Mouse (Mus musculus) left cerebral cortex, adult 11 months (tissue): ENCODE data around the gene Depdc1b.

Source experiments
- DNase-seq: peaks from one replicate; pipeline ENCODE4 v3.0.0; 2022; ENCODE audit warnings: low spot score

Depdc1b gene

GRCm38 (mm10) chr13:108315702-108316486, at the start of gene Depdc1b:
Gene Depdc1b, plus strand, starts transcription at chr13:108316332.
- peak; percentile 88 for DNase-seq

- no peak for DNase-seq
Observed at GRCm38 (mm10) chr13:108267841-108268634, 48.1 kb upstream of the Depdc1b start.

GRCm38 (mm10) chr13:108271458-108272148, 44.5 kb upstream of the Depdc1b start:
- no peak for DNase-seq

GRCm38 (mm10) chr13:108272332-108272731, 43.8 kb upstream of the Depdc1b start:
- no peak for DNase-seq

- DNase-seq = no peak
Observed at GRCm38 (mm10) chr13:108273034-108273433, 43.1 kb upstream of the Depdc1b start.

- DNase-seq = no peak
Observed at GRCm38 (mm10) chr13:108273456-108273855, 42.7 kb upstream of the Depdc1b start.

GRCm38 (mm10) chr13:108276561-108276960, 39.6 kb upstream of the Depdc1b start:
- no peak for DNase-seq

- no peak for DNase-seq
Observed at GRCm38 (mm10) chr13:108277320-108277719, 38.8 kb upstream of the Depdc1b start.

GRCm38 (mm10) chr13:108278592-108278991, 37.5 kb upstream of the Depdc1b start:
- DNase-seq = no peak

- no peak for DNase-seq
Observed at GRCm38 (mm10) chr13:108284312-108284711, 31.8 kb upstream of the Depdc1b start.

GRCm38 (mm10) chr13:108287953-108288352, 28.2 kb upstream of the Depdc1b start:
- DNase-seq = no peak

- DNase-seq = no peak
Observed at GRCm38 (mm10) chr13:108289436-108289835, 26.7 kb upstream of the Depdc1b start.

GRCm38 (mm10) chr13:108290314-108290713, 25.8 kb upstream of the Depdc1b start:
- no peak for DNase-seq

GRCm38 (mm10) chr13:108297350-108298093, 18.6 kb upstream of the Depdc1b start:
- DNase-seq = no peak

GRCm38 (mm10) chr13:108298241-108298640, 17.9 kb upstream of the Depdc1b start:
- DNase-seq = no peak

GRCm38 (mm10) chr13:108300346-108300950, 15.7 kb upstream of the Depdc1b start:
- DNase-seq = no peak

- DNase-seq = peak; percentile 60
Observed at GRCm38 (mm10) chr13:108301411-108301810, 14.7 kb upstream of the Depdc1b start.

GRCm38 (mm10) chr13:108302957-108303675, 13.0 kb upstream of the Depdc1b start:
- DNase-seq = no peak

- DNase-seq = no peak
Observed at GRCm38 (mm10) chr13:108303841-108304240, 12.3 kb upstream of the Depdc1b start.

GRCm38 (mm10) chr13:108304680-108305079, 11.5 kb upstream of the Depdc1b start:
- DNase-seq = no peak

- no peak for DNase-seq
Observed at GRCm38 (mm10) chr13:108316487-108316903, 363 bp downstream of the Depdc1b start.
